Mouse (Mus musculus) testis, postnatal 10 days (tissue): ENCODE results near the gene Stra6.

Experiments used
- DNase-seq: peaks from one replicate; pipeline ENCODE4 v3.0.0; 2021; ENCODE audit warnings: low spot score

Stra6 gene

GRCm38 (mm10) chr9:58095977-58096376, 32.4 kb downstream of the Stra6 start:
- DNase-seq: no peak

- DNase-seq: no peak
These were observed 33.2 kb downstream of the Stra6 start for GRCm38 (mm10) chr9:58096629-58097301.

GRCm38 (mm10) chr9:58099836-58100565, 36.4 kb downstream of the Stra6 start:
- DNase-seq: no peak

GRCm38 (mm10) chr9:58102013-58102412, 38.4 kb downstream of the Stra6 start:
- DNase-seq: no peak

- no peak for DNase-seq
These were observed 40.1 kb downstream of the Stra6 start for GRCm38 (mm10) chr9:58103647-58104046.

DNA sequence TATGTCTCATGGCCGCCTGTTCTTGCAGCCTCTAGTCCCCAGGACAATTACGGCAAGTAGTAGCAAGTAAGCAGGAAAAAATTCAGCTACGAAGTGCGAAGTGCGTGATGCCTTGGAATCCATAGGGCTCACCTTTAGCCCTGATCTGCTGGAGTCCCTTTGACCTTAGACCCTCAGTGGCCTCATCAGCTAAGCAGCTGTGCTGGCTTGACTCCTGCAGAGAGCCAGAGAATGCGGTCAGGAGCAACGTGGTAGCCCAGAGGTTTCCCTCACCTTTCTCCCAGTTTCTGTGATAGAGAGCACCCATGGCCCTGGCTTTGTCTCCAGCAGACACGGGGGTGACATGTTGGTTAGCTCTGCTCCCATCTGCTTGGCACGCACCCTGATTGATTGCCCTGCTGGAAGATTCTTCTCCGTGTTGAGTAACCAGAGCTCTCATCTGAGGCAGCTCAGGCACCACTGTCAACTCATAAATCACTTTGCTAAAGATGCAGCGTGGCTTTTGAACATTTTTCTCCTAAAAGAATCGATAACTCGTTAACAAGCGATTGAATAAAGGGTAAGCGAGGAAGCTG, 42.1 kb downstream of the Stra6 start:
- no peak for DNase-seq

DNA sequence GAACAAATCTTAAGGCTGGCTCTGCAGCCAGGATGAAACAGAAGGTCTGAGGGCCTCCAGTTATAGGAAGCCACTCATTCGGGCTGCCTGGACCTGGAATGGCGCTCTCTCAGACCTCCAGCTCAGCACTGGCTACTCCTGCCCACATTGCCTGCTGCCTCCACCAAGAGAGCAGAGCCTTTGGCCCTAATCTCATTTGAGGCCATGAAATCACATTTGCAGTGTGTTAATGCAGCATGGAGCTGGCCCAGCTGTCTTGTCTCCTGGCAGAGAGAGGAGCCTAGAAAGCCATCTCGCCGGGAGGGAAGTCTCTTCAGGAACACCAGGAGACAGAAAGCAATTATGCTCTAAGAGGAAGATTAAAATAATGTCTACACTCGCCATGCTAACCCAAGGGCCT, 43.9 kb downstream of the Stra6 start:
- no peak for DNase-seq

DNA sequence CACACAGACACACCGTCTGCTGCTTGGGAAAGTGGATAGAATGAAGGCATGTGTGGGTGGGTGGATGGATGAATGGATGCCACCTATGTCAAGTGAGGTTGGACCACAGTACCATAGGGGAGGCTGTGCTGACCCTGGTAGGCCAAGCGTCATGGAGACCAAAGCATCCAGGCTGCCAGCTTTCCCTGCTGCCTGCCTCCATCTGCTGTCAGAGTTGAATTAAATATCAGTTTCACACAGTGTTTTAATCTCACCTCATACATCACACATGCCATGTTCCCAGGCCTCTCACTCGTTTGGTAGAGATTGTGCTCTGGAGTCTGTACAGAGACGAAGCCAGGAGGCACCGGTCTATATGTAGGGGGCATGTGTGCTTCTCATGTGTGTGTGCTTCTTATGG, 47.2 kb downstream of the Stra6 start:
- no peak for DNase-seq

- no peak for DNase-seq
These were observed 47.8 kb downstream of the Stra6 start for GRCm38 (mm10) chr9:58111431-58111830.

GRCm38 (mm10) chr9:58112321-58112751, 48.7 kb downstream of the Stra6 start:
- no peak for DNase-seq

- no peak for DNase-seq
These were observed 49.3 kb downstream of the Stra6 start for GRCm38 (mm10) chr9:58112866-58113278.

- no peak for DNase-seq
These were observed 49.8 kb downstream of the Stra6 start for GRCm38 (mm10) chr9:58113279-58113884.

DNA sequence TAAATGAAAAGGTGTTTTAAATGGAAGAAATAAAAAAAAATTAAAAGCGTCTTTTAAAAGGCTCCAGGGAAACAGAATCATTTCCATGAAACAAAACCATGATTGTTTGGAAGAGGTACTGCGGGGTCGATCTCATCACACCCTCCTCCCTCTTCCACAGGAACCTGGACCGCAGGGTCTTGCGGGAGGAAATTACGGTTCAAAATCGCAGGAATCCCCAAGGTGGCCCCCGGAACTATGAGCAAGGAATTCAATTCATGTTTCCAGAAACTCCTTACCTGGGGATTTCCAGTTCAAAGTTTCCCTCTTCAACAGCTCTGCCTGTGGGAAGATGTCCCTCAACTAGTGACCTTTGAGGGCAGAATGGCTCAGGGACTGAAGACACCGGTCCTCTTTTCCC, 50.4 kb downstream of the Stra6 start:
- no peak for DNase-seq

GRCm38 (mm10) chr9:58115297-58115925, 51.8 kb downstream of the Stra6 start:
- no peak for DNase-seq

GRCm38 (mm10) chr9:58116024-58116651, 52.5 kb downstream of the Stra6 start:
- no peak for DNase-seq

- DNase-seq: no peak
These were observed 55.1 kb downstream of the Stra6 start, which contains the start of gene Ccdc33 for GRCm38 (mm10) chr9:58118671-58119070. Gene Ccdc33, minus strand, starts transcription at chr9:58118823.

GRCm38 (mm10) chr9:58125085-58125484, 61.5 kb downstream of the Stra6 start:
- no peak for DNase-seq

- no peak for DNase-seq
These were observed 62.2 kb downstream of the Stra6 start for GRCm38 (mm10) chr9:58125811-58126210.

- DNase-seq: no peak
These were observed 65.4 kb downstream of the Stra6 start for GRCm38 (mm10) chr9:58128926-58129413.

DNA sequence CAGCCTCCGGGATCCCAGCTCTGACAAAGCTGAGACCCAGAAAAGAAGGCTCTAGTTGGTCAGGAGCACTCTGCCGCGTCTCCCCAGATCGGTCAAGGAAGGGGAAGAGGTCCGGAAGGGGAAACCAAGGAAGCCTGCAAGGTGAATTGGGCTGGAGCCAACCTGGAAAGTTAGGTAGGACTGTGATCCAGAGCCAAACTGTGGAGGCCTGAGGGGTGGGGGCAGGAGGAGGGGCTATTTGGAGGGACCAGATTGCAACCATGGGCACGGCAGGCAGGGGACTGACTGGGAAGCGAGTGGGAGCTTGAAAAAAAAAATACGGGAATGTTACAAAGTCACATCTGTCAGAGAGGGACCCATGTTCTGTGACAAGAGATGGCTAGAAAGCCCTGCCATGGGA, 65.9 kb downstream of the Stra6 start:
- DNase-seq: no peak

DNA sequence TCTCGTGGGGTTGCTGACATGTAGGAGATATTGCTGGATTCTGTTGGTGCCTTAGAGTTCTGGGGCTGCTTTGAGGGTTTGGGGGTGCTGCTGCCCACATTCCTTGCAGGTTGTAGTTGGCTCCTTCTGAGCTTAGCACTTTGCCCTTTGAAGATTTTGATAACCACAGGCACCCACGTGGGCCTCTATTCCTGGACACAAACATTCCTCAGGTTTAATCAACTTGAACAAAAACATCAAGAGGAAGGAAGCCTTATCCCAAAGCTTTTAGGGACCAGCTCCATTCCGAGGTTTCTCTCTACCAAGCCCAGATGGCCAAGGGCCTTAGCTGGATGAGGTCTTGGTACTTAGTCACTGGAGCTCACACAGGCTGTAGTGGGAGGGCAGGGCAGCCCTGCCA, 67.3 kb downstream of the Stra6 start:
- no peak for DNase-seq

DNA sequence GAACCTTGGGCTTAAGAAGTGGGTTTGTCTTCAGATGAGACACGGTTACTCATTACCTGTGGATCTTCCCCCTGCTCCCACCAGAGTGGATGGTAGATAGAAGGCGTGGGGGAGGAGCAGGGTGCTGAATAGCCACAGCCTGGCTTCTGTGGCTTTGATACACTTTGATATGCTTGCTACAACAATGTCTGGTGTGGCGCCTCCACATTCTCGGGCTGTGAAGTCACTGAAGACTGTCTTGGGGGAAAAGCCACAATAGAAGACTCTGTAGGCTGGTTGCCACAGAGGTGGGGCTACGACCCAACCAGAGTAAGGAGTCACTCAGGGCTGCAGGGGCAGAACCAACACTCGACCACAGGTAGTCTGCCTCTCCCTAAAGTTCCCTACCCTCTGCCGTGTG, 68.1 kb downstream of the Stra6 start:
- DNase-seq: no peak
